Mouse (Mus musculus): Measurements from ENCODE around the gene Bdh1. TPM values are rescaled to one million over a fixed set of nuclear protein-coding genes. Genes with fewer than 3 reads are reported as not detected.
A peak's percentile ranks its signal among the peaks of the same experiment; 100 is the strongest.

Bdh1 gene
- total RNA-seq, 2 experiments from 2014 or later: 42.7 to 51.2 TPM

GRCm38 (mm10) chr16:31426496-31427126 is 4.5 kb downstream of the Bdh1 start:
- no peak for DNase-seq
- intact Hi-C loops (cut with DNase I): no loop called here

DNA sequence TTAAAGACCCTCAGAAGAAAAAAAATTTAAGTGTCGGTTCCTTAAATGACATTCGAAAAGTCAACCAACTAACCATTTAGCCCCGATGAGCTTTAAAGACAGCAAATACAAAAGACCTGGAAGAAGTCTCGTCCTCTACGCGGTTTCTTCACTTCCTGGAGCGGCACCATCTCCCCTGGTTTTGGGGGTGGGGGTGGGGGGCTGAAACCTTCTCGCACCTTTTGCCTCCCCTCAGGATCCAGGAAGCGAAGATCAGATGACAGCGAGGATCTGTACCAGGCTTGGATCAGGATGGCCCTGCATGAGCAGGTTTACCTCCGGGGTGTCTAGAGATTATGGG is 6.2 kb downstream of the Bdh1 start:
- DNase-seq: no peak
- intact Hi-C loops (cut with DNase I): no loop called here

DNA sequence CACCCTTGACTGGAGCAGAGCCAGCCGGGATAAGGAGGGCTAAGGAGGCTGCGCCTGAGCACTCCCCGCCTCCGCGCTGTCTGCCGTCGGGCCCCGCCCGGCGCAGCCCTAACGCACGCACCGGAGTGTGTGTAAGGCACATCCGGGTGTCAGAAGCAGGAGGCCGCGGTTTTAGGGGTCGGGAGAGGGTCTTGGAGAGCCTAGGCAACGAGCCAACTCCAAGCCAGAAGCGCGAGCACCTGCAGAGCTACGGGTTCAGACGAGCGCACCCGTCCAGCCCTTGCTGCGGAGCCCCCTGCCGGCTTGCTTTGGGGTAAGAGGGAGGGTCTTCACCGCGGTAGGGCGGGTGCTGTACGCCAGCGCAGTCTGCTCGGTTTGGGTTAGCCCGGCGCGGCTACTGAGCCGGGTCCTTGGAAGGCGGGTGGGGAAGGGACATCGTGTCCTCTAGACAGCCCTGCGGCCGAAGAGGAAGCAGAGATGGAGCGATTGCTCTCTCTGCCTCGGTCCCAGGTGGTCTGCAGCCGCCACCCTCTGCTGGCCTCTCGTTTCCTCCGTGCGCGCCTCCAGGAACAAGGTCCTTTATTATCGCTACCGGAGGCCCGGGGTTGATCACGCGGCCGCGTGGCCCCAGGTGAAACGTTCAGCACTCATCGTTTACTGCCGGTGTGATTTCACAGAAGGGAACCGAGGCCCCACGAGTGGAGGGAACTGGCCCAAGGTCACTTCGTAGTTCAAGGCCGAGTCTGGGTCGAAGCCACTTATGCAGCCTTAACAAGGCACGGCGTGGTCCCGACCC is 6.8 kb downstream of the Bdh1 start:
- intact Hi-C loops (cut with DNase I): no loop called here
- DNase-seq: no peak

GRCm38 (mm10) chr16:31429471-31430155 is 7.5 kb downstream of the Bdh1 start:
- intact Hi-C loops (cut with DNase I): no loop called here
- DNase-seq: peak; percentile 74 to 78

DNA sequence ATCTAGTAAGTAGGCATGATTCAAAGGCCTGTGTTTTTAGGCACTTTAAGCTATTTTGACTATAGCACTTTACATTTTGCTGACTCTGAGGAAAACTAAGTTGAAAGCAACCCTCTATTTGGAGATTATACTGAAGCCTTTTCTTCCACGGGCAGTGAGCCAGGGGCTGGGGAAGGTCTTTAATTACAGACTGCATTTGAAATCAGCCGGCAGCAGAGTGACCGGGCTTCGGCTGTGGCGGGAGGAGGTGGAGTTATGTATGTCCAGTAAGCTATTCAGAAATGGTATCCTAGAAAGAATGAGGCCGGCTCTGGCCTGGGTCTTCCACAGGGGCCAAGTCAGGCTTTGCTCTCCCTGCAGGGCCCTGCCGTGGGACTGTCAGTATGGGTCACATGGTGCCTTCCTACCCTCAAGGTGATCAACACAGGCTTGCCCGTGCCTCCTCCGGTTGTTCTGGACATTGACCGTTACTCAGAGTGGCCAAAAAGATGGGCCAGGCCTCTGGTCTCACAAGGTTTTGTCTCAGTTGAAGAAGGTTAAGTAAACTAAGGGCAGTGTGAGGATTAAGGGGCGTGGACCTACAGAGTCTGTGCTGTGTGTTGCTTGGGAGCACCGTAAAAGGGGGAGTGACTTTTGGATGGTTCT is 11.5 kb downstream of the Bdh1 start:
- no peak for DNase-seq
- intact Hi-C loops (cut with DNase I): no loop called here

DNA sequence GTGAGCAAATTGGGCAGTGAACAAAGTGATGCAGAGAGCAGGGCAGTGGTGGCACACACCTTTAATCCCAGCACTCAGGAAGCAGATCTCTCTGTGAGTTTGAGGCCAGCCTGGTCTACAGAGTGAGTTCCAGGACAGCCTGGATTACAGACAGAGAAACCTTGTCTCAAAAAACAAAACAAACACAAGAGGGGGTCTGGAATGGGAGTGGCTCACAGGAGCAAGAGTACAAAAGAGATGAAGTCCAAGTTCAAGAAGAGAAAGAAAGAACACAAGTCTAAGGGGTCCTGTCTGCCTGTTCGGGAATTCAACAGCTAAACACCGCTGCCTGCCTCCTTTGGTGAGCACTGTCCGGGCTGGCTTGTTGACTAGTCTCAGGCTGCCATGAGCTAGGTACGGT is 13.1 kb downstream of the Bdh1 start:
- intact Hi-C loops (cut with DNase I): no loop called here
- no peak for DNase-seq

- no peak for DNase-seq
- intact Hi-C loops (cut with DNase I): no loop called here
Observed at GRCm38 (mm10) chr16:31436085-31436484, 14.0 kb downstream of the Bdh1 start.

- DNase-seq: no peak
- intact Hi-C loops (cut with DNase I): no loop called here
Observed at GRCm38 (mm10) chr16:31437358-31437757, 15.3 kb downstream of the Bdh1 start.

DNA sequence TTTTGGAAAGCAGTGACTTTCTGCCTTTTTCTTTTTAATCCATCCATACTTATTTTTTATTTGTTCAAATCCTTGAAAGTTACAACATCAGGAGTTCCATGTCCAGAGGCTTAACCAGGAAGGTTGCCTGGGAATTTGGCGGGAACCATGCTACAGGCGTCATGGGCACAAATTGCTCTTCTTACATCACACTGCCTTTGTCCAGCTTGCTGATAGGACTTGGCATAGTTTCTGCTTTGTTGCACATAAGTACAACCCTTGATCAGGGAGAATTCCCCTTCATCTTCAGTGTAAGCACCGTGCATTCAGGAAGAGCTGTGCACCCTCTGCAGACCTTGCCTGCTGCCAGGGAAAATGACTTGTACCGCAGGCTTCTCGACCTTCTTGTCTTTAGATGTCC is 17.4 kb downstream of the Bdh1 start:
- DNase-seq: no peak
- intact Hi-C loops (cut with DNase I): no loop called here

DNA sequence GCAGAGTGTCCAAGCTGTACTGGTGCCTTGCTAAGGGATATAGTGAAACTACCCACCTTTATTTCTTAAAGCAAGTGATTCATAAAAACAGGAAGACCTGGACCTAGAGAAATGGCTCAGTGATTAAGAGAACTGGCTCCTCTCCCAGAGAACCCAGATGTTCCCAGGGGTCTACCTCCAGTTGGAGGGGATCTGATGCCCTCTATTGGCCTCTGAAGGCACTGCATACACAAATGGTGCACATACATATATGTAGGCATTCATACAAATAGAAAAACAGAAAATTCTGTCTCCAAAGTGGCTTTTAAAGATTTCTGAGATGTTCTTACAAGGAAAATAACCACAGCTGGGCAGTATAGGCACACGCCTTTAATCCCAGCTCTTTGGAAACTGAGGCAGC is 18.0 kb downstream of the Bdh1 start:
- intact Hi-C loops (cut with DNase I): no loop called here
- no peak for DNase-seq

DNA sequence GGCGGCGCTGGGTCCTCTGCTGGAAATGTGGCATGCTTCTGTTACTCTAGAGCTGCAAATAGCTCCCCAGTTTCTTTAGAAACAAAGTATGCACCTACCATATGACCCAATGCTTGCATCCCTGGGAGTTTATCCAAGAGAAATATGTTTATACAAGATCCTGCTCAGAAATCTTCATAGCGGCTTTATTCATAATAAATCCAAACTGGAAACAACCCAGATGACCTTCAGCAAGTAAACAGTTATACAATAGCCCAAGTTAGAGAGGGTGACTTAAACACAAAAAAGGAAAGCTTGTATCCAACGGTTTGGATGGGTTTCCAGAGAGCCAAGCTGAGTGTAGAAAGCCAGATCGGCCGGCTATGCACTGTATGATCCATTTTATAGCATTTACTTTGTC is 22.4 kb downstream of the Bdh1 start:
- intact Hi-C loops (cut with DNase I): no loop called here
- no peak for DNase-seq

DNA sequence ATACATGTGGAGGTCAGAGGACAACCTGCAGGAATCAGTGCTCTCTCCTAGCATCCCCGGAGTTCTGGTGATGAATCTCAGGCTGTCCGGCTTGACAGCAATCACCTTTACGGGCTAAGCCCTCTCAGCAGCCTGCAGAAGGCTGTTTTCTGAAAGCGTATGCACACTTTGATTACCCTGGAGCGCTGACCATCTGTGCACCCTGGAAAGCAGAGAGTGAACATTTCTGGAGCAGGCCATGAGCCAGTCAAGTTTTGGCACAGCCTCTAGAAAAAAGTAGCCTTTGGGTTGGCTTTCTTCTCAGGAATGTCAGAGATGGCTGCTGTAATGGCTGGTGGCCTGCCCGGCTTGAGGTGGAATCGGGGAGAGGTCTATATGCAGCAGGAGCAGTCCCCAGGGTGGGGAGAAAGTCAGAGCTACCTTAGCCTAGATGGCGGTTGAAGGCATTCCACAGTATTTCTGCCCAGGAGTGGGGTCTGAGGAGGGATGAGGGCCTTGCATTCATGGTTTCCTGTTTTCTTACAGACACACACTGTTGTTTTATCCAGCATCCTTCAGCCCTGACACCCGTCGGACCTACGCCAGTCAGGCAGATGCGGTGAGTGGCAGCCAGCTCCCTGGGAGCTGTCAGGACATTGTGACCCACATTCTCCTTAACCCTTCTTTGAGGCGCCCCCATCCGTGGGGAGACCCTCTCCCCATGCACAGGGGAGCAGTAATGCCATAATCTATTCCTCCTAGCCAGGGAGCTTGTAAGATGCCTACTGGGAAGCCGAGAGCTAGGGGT is 24.2 kb downstream of the Bdh1 start:
- DNase-seq: no peak
- intact Hi-C loops (cut with DNase I): no loop called here

DNA sequence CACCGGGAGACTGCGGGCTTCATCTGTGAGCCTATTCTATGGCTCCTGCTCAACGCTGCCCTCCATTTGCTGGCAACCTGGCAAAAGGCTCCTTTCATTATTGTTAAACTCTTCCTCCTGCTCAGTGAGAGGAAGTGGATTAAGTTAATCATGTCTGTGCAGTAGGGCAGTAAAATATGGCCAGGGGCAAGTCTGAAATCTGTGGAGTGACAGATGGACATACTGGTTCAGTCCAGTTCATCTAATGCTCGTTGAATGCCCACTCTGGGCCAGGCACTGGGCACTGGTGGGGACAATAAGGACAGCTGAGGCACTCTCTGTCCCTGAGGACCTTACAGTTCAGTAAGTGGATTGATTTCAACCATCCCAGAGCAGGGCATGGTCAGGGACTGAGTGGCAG is 27.9 kb downstream of the Bdh1 start:
- no peak for DNase-seq

GRCm38 (mm10) chr16:31451235-31451634 is 29.2 kb downstream of the Bdh1 start:
- DNase-seq: no peak
- intact Hi-C loops (cut with DNase I): no loop called here

More for the DNA sequence above, 27.9 kb downstream of the Bdh1 start:
- intact Hi-C loops (cut with DNase I): no loop called here

DNA sequence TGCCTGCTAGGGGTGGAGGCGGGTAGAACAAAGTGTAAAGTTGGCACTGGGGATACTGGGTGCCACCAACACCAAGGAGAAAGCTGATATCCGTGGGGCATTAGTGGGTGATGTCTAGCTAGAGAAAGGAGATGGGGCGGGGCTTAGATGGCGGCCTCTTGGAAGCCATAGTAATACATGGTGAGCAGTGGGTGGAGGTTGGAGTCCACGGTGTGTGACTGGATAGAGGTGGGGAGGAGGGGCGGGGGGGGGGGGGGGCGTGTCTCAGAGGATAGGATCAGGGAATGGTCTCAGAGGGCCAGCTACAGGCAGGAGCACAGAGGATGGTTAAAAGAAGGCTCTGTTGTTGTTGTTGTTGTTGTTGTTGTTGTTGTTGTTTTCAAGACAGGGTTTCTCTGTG is 30.4 kb downstream of the Bdh1 start:
- intact Hi-C loops (cut with DNase I): no loop called here

DNA sequence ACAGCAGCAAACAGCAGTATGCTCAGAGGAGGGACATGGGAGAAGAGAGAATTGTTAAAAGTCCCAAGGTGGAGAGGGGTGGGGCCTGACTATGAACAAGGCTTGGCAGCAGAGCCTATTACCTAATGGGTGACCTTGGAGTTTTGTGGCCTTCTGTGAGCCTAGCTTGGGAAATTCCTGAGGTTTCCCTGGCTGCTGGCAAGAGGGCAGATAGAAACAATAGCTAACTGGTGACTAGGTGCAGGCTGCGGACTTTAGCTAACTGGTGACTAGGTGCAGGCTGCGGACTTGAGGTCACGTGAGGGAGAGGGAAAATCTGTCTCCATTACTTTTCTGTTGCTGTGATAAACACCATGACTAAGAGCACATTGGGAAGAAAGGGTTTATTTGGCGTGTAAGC is 31.9 kb downstream of the Bdh1 start:
- no peak for DNase-seq
- intact Hi-C loops (cut with DNase I): no loop called here

More for the DNA sequence above, 30.4 kb downstream of the Bdh1 start:
- DNase-seq: no peak

DNA sequence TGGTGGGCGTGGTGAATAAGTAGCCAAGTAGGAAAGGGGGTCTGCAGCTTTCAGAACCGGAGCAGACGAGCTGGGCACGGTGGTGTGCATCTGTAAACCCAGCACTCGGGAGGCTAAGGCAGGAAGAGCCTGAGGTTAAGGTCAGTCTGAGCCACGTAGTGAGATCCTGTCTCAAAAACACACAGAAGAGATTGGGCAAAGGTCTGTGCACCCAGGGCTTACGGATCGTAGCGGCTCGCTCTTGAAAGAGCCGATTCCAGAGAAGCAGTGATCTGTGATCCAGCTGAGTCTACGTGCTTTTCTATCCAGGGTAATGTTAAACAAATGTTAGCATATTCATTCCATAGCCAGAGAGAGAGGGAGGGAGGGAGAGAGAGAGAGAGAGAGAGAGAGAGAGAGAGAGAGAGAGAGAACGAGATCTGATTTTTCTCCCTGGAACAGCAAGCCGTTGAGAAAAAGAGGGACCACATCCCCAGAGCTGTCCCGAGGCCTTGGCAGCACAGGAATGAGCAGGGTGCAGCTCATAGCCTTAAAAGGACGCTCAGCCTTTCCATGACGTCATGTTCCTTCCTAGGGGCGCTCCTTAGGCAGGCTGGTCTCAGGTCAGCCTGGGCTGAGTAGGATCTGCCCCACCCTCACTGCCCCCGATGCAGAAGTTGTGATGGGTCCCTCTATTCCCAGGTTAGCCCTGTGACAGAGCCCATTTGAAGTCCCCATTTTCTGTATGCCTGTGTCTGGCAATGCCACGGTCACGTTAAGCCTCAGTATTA is 33.4 kb downstream of the Bdh1 start:
- DNase-seq: no peak
- intact Hi-C loops (cut with DNase I): loop anchor here (5.0 kb wide), 1 partner anchor 267 kb away; no protein-coding TSS in a partner anchor

GRCm38 (mm10) chr16:31458229-31458918 is 36.3 kb downstream of the Bdh1 start:
- intact Hi-C loops (cut with DNase I): loop anchor here (2.0 to 5.0 kb wide), 2 partner anchors 246 to 264 kb away; no protein-coding TSS in a partner anchor
- peak; percentile 42 to 58 for DNase-seq

GRCm38 (mm10) chr16:31459968-31460461 is 37.9 kb downstream of the Bdh1 start:
- DNase-seq: no peak
- intact Hi-C loops (cut with DNase I): loop anchor here (2.0 to 5.0 kb wide), 3 partner anchors 245 to 457 kb away; no protein-coding TSS in a partner anchor
